Mouse (Mus musculus) layer of hippocampus, adult 18-20 months (tissue): Measurements from ENCODE around the gene Uap1l1. TPM values are rescaled to one million over a fixed set of nuclear protein-coding genes. Genes with fewer than 3 reads are reported as not detected.

Experiments
- DNase-seq, 2 experiments: peaks; one replicate each; pipeline ENCODE4 v3.0.0; 2022; ENCODE audit warnings: low spot score in 2 of 2
- total RNA-seq, 2 experiments: library from RNA; stranded (reverse); gene quantifications; 2 replicates each; pipeline ENCODE4 v1.2.3; 2021

Gene Uap1l1
- total RNA-seq, 2 experiments from 2014 or later: 15.6 to 19.1 TPM

DNA sequence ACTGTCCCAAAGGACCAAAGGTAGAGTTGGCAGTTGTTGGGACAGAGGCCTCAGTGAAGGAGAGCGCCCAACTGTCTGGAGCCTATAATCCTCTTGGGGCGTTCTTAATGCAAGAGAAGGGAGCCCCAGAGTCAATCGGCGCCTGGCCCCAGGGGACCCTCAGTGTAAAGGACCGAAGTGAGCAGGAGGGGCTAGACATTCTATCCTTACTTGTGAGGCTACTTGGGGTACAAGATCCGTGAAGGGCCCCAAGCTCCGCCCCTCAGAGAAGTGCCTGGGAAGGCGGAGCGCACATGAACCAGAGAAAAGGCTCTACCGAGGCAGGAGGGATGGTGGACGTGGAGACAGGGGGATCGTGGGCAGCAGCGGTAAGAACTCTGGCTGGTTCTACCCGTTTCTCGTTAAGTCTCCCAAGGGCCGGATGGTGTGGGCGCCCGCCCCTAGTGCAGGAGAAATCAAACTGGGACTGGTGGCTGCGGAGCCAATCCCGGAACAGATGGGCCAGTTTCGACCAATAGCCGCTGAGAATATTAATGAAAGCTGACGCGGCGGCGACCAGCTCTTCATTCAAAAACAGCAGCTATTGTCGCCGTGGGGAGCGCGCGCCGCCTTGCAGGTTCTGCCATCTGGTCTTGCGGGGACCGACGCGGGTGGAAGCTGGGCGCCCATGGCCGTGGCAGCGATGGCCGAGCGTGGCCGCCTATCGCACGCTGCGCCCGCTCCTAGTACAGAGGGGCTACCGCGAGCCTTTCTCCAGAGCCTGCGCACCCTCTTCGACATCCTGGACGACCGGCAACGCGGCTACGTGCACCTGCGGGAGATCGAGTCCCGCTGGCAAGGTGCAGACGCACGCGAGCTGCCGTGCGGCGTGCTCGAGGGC, 6.5 kb upstream of the Uap1l1 start, which contains the start of gene Sapcd2:
TSS of gene Sapcd2 (plus strand) at position 558 of the 880 bp plus-strand sequence.
- peak; percentile 85 to 93 for DNase-seq

DNA sequence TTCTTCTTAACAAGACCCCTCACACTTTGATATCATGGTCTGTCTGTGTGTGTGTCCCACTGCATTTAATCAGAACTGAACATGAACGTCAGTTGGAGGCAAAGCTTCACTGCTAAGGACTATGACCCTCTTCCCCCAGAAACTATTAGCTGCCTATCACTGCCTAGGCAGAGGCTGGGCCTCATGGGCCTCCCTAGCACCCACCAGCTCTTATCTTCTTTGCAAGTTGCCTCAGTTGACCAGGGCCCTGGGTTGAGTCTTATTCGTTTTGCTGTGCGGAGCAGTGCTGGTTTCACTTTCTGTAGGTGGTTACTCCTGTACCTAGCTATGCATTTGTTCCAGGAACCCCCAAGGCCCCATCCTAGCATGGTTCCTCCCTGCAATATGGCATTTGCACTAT, 4.5 kb upstream of the Uap1l1 start:
- no peak for DNase-seq

DNA sequence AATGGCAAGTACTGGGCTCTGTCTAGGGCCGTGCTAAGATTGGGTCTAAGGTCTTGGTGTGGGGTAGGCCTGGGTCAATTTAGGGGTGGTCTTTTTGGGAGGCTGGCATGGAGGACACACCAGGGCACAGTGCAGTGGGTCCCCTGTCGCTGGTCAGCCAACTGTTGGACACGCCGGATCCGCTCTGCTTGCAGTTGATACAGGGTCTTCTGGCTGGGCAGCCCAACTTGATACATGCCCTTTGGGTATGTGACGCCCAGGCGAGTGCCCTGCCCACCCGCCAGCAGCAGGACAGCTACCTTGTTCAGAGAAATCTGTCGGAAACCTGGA, 756 bp downstream of the Uap1l1 start:
- no peak for DNase-seq

DNA sequence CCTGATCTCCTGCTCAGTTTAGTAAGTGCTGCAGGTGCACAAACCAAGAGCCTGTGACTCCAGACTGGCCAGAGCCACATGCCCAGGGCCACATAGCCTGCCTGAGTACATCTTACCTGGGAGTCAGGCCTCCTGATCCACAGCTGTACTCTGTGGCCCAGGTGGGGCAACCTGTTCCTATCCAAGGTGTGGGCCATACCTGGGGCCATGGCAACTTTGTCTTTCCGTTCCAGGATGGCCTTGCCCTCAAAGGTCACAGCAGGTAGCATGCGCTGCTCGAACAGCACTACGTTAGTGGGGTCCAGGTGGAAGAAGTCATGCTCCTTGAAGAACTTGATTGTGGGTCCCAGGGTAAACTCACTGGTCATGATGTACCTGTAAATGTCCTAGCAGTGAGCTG, 1.2 kb downstream of the Uap1l1 start:
- no peak for DNase-seq

DNA sequence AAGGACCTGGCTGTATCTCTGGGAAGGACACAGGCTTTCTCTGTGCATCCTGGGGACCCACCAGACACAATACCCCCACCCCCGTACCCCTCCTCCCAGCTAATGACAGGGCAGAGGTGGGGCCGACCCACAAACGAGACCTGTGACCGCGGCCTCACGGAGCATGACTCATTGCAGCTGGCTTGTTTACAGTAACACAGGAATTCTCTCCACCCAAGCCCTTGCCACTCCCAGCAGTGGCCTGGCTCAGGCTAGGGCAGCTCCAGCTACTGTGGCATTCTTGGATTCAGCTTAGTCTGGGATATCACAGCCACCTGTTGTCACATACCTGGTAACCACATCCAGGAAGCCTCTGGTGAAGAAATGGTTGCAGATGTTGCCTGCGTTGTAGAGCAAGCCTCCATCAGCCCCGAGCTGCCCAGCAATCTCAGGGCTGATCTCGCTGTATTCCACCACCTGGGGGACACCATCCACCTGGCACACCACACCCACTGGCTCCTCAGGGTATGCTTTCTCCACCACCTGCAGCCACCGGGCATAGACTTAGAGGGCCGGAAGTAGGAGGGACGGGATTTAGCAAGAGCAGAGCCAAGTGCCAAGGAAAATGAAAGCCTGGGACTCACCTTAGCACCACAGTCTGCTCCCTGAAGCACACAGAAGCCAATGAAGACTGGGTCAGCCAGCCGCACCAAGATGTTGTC, 1.9 kb downstream of the Uap1l1 start:
- no peak for DNase-seq

DNA sequence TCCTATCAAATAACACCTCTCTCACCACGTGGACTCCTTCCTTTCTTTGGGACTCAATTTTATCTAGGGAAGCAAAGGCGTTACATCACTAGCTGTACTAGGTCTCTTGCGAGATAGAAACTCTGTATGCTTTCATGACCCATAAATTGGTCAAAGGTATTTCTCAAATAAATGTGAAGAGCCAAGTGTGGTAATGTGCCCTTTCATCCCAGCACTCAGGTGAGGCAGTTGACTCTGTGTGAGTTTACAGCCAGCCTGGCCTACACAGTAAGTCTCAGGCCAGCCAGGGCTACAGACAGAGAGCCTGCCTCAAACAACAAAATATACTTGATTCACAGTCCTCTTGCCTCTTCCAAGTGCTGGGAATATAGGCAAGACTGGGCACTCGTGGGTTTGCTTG, 5.6 kb downstream of the Uap1l1 start:
- no peak for DNase-seq

DNA sequence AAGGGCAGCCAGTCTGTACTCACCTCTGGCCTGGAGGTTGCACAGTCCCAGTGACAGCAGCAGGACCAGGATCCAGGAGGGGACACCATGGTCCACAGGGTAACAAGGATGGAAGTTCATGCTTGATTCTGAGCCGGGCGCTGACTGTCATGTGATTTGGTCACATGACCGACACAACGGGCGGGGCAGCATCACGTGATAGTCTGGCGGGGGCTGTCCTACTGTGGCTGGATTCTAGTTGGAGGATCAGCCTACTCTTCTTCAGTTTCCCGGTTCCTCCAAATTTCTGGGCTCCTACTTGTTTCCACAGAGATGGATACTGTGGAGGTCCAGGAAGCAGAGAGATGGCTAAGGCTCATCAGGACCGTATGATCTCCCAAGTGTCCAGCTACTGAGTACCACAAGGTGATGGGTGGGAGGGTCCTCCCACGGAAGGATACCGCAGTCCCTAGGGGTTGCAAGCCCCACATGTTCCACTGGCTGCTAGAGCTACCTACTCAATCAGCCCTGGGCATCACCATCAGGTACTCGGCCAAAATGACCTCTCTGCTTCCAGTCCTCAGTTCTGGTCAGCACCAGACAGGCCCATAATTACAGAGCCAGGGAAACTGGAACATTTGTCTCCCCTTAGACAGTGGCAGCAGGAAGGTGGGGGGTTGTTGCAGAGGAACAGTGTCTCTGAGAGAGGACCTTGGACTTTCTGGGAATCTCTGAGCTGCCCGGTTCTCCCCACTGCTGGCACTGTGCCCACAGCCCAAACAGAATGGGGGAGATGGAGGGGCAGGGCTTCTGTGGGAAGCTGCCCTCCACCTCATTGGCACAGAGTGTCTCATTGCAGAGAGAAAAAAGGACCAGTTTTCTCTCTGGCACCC, 9.0 kb downstream of the Uap1l1 start, which contains the start of gene Dpp7:
TSS of gene Dpp7 (minus strand) at position 152 of the 872 bp plus-strand sequence.
- peak; percentile 80 to 88 for DNase-seq

DNA sequence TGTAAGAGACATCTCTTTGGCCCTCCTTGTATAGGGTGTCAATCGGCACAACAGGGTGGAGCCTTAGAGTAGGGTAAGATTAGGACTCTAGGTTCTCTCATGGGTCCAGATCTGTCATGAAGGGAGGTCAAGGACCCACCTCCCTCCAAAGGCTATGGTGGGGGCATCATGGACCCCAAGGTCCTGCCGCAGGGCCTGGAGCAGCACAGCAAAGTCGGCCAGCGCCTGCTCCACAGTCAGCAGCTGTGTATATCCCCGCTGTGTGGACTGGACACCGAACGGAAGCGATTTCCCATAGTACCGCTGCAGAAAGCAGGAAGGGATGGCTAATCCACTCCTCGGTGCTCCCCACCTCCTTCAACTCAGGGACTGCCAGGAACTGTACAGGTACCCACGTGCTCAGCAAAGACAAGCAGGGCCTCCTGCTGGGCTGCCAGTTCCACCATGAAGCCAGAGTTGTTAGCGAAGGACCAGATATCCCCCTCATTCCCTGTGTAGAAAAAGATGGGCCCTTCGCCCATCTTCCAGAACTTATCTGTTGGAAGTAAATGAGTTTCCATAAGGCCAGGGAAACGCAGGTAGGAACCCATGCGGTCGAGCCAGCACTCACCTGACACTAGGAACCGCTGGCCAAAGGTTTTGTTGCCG, 9.9 kb downstream of the Uap1l1 start:
- DNase-seq: no peak

DNA sequence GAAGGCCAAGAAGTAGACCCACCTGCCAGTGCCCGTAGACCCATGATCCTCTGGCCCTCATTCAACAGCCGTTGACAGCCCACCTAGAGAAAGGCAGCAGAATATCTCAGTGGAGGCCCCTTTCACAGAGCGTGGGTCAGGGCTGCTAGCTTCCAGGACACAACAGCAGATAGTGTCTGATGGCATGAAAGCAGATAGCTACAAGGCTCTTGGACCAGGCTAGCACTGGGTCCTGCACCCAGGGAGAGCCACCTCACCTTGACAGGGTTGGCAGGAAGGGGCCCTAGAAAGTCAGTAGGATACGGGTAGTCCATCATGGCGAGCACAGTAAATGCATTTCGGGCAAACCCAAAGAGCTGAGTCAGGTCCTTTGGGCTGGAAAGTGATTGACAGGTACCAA, 11.3 kb downstream of the Uap1l1 start:
- no peak for DNase-seq

DNA sequence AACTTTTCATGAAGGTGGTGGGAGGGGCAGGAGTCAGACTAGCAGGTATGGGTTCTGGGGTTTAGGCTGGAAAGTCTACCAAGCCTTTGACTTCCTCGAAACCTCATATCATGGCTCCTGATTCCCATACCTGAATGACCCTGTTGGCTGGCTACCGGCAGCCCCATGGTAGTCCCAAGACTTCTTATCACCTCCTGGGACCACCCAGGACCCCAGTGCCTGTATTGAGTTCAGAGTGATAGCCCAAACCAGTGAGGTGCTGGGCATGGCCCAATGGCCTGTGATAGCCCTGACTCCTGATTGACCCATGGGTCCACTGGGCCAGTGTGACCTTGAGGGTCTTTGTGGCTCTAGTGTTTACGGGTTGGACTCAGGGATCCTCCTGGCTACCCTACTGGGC, 14.8 kb downstream of the Uap1l1 start:
- no peak for DNase-seq

DNA sequence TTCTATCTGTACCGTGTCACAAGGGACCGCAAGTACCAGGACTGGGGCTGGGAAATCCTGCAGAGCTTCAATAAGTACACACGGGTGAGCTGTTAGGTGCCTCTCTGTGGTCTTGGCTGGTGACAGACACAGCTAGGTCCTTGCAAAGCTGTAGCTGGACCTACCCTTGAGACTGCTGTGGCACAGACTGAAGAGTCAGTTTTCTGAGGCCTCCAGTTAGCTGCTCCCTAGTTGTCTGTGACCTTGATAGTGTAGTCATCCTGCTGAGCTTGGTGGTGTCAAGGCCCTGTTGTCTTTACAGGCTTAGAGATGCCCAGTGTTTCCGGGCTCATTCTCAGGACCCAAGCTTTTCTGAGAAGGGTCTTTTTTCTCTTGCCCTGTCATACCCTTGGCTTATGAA, 16.0 kb downstream of the Uap1l1 start:
- DNase-seq: no peak

DNA sequence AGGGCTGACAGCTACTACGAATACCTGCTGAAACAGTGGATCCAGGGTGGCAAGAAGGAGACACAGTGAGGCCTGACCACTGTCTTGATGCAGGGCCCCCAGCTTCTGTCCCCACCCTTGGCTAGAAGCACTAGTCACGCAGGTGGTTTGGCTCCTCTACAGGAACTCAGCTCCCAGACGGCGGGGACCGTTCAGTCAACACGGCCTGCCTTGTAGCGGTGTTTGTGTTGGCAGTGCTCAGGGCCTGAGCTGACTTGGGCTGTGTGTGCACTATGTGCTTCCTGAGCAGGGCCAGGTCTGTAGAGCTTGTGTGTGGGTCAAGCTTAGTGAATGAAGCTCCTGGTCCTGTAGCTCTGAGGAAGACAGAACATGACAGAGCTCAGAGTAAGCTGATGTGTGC, 17.3 kb downstream of the Uap1l1 start:
- DNase-seq: no peak

DNA sequence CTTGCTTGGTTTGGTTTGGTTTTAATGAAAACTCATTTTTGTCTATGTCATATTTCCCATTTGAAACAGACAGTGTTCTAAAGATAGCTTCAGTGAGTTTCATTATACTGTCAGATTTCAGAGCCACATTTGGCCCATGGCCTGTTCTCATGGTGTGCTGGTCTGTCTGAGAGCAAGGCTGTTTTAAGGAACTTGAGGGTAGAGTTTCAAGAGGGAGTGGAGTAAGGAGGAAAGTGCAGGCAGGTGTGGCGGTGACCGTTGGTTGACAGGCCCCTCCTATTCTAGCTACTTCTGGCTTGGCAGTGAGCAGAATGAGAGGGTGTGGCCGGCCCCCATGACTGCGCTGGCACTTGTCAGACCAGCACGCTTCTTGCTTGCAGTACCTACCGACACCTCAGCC, 27.2 kb downstream of the Uap1l1 start:
- DNase-seq: peak in 1 of 2 experiments; percentile 48

DNA sequence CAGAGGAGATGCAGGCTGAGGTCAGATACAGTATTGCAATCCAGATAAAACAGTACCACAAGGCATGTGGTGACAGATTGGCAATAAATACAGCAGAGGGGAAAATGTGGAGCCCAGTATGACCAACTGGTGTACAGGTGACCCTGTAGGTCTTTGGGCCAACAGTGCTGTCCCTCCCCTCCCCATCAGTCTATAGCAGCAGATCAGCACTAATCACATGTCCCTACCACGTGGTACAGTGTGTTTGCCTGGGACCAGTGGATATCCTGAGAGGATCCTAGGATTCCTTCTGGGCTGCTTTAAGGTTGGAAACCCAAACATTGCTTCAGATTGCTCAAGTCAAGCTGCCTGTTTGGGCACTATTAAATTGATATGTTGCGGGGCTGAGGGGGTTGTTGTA, 31.9 kb downstream of the Uap1l1 start:
- no peak for DNase-seq

DNA sequence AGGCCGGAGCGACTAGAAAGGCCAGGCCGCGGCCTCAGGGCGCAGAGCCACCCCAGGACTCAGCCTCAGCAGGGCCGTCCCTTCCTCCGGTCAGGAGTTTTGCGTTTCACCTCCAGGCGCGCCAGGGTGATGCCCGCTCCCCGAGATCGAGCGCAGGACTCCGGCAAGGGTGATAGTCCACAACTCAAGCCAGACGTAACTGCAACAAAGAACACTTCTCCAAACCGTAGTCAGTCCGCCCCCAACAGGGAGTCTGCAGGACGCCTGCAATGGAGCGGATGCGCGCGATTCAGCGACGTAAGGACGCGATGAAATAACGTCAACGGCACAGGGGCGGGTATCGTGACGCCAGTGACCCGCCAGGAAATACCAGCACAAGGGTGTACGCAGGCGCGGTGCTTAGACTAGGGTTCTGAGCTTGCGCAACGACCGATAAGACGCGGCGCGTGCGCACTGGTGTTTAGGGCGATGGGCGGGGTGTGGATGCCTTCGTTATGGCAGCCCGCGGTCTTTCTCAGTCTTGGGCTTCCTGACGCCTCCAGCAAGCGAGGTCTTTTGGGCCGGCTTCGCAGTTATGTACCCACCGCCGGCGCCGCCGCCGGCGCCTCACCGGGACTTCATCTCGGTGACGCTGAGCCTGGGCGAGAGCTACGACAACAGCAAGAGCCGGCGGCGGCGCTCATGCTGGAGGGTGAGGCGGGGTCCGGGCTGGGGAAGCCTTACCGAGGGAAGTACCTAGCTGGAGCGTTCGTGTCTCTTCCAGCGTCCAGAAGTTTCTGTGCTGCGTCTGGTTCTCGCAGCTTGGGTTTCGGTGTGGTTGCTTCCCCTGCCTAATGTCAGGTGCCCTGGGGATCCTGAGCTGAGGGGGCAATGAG, 33.0 kb downstream of the Uap1l1 start, which contains the start of gene Man1b1:
TSS of gene Man1b1 (plus strand) at position 53 of the 875 bp plus-strand sequence.
- DNase-seq: peak; percentile 99 to 100

DNA sequence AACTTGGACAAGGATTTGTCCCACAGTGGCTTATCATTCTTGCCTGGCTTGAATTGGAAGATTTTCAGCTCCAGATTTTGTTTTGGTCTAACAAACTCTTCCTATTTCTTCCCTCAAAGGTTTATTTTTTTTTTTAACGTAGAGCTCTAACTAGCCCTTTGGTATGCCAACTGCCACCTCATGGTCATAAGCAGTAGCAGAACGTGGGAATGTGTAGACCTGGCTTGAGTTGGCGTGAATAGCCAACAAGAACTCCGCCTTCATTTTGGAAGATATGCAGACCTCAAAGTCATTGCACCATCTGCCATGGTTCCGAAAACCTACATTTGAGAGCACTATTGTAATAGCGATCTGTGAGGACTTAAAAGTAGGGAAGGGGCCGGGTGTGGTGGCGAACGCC, 34.0 kb downstream of the Uap1l1 start:
- no peak for DNase-seq

DNA sequence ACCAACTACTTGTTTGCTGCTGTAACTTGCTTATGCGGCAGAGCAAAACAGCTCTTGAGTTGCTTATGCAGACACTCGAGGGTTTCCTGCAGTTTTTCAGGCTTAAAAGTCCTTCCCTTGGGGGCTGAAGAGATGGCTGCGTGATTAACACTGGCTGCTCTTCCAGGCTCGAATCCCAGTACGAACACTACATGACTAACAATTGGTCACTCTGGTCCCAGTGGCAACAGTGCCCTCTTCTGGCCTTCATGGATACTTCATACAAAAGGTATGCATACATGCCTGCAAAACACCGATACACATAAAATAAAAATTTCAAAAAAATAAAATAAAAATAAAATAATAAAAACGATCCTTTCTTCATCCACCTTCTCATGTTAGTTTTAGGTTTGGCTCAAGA, 37.0 kb downstream of the Uap1l1 start:
- DNase-seq: no peak

DNA sequence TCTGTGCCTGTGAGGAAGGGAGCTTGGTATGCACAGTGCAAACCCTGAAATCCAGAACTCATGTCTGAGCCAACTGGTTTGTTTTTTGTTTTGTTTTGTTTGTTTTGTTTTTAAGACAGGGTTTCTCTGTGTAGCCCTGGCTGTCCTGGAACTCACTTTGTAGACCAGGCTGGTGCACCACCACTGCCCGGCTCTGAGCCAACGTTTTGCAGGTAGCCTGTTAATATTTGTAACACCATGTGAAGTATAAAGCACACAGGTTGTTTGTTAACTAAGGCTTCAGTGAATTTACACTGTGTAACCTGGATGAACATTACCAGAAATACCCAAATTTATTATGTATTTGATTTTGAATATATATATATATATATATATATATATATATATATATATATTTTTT, 39.4 kb downstream of the Uap1l1 start:
- DNase-seq: no peak

DNA sequence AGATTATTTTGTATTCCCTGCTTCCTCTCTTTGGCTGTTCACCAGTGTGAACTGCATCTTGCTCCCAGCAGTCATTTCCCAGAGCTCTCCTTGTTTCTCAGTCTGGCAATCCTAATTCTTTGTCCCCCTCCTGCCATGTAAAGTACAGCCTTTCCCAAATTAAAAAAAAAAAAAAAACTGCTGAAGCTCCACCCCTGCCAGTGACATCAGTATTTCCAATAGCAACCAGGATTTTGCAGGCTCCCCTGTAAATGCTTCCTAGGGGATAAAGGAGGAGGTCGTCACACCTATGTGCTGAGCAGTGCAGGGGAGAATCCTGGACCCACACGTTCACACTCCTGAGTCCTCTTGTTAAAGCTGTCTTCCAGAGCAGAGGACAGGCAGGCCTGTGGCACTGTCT, 45.4 kb downstream of the Uap1l1 start:
- peak in 1 of 2 experiments; percentile 3 for DNase-seq
